Mouse (Mus musculus) heart, embryonic 14.5 days (tissue): ENCODE data around the gene Gm44965. TPM values are rescaled to one million over a fixed set of nuclear protein-coding genes. Genes with fewer than 3 reads are reported as not detected.

Source experiments
- ATAC-seq: fragments of 200-750 bp; cut with Nextera tagmentation; 2 replicates; pipeline ENCODE4 v1.8.0; 2017; ENCODE audit warnings: low read depth, moderate TSS enrichment; ENCODE audit not compliant: insufficient number of reproducible peaks, insufficient read depth, low FRiP score
- H3K27ac ChIP-seq, 2 experiments: fragments of 200-500 bp in 1 of 2; fragments of 300-500 bp in 1 of 2; sonication (generic) in 1 of 2; replicated peaks in 1 of 2; 2 replicates each; pipeline ENCODE4 v1.5.1; 2012 to 2014; ENCODE audit warnings: low read depth in 2 of 2, low read length in 2 of 2, control low read depth in 1 of 2, mild to moderate bottlenecking in 1 of 2, mixed read lengths in 1 of 2; ENCODE audit not compliant: control insufficient read depth in 1 of 2, insufficient read depth in 1 of 2
- H3K27me3 ChIP-seq: fragments of 300-500 bp; sonication (generic); 2 replicates; pipeline ENCODE4 v1.6.1; 2014; ENCODE audit warnings: mild to moderate bottlenecking, low read length, control low read depth; ENCODE audit not compliant: control insufficient read depth, insufficient read depth
- H3K36me3 ChIP-seq: fragments of 300-500 bp; sonication (generic); 2 replicates; pipeline ENCODE4 v1.6.1; 2014; ENCODE audit warnings: mild to moderate bottlenecking, control low read depth, low read length, mixed read lengths; ENCODE audit not compliant: control insufficient read depth, insufficient read depth
- H3K4me1 ChIP-seq, 2 experiments: fragments of 200-500 bp in 1 of 2; fragments of 300-500 bp in 1 of 2; sonication (generic) in 1 of 2; 2 replicates each; pipeline ENCODE4 v1.6.1; 2012 to 2014; ENCODE audit warnings: low read length in 2 of 2, control low read depth in 1 of 2, mixed read lengths in 1 of 2; ENCODE audit not compliant: control insufficient read depth in 2 of 2, insufficient read depth in 2 of 2
- H3K4me2 ChIP-seq: fragments of 300-500 bp; sonication (generic); 2 replicates; pipeline ENCODE4 v1.6.1; 2014; ENCODE audit warnings: mild to moderate bottlenecking, low read length
- H3K4me3 ChIP-seq, 2 experiments: fragments of 200-500 bp in 1 of 2; fragments of 300-500 bp in 1 of 2; sonication (generic) in 1 of 2; 2 replicates each; pipeline ENCODE4 v1.5.1; 2012 to 2014; ENCODE audit warnings: low read length in 2 of 2, mild to moderate bottlenecking in 2 of 2, control low read depth in 1 of 2, low read depth in 1 of 2, moderate library complexity in 1 of 2; ENCODE audit not compliant: control insufficient read depth in 1 of 2, insufficient read depth in 1 of 2
- H3K9ac ChIP-seq: fragments of 300-500 bp; sonication (generic); 2 replicates; pipeline ENCODE4 v1.6.1; 2014; ENCODE audit warnings: mild to moderate bottlenecking, low read length
- H3K9me3 ChIP-seq: fragments of 300-500 bp; sonication (generic); 2 replicates; pipeline ENCODE4 v1.6.1; 2016; ENCODE audit warnings: low read length, control low read depth; ENCODE audit not compliant: control insufficient read depth
- polyA plus RNA-seq: library from polyadenylated mRNA; unstranded; fragments of >200 nt; fragmentation: Nextera tagmentation; extraction: Ambion mirVana; gene quantifications from 2 replicates; pipeline ENCODE4 v1.2.1, GENCODE M21; 2014

Gene Gm44965
- polyA plus RNA-seq, 1 experiment from 2014 or later: 0.84 TPM

DNA sequence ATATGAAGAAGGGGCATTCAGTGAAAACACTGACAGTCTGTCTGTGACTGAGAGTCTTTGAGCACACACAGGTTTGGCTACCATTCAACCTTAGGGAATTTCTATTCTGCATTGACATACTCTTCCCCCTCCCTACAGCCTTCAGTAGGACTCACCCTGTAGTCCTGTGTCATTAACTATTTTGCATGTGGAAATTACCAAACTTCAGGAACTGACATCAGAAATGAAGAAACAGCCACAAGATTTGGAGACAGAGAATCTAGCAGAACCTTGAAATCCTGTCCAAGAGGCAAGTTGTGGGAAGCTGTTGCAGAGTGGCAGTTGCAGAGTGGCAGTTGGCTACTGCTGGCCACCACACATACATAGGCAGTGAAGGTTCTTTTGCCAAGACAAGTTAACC lies 74.3 kb downstream of the Gm44965 start:
- Histone ChIP-seq H3K27ac (no peak overlapping the region), H3K4me1 (no peaks in the 10 kb centered on the region), H3K27me3 (no peaks in the 10 kb centered on the region), H3K4me3 (no peak overlapping the region), H3K9me3 (no peaks in the 10 kb centered on the region), H3K9ac (no peak overlapping the region), H3K36me3 (no peaks in the 10 kb centered on the region), H3K4me2 (no peak overlapping the region)
- no peak for ATAC-seq

Other genes with a start within 250 kb of the Gm44965 start
- gene Krba1, start 198.4 kb upstream of the Gm44965 start, polyA plus RNA-seq: 14.4 and 16.5 TPM in 2 replicates
- gene Zfp467, start 148.1 kb upstream of the Gm44965 start, polyA plus RNA-seq: 24.8 and 26.2 TPM in 2 replicates
- gene Sspo, start 145.7 kb upstream of the Gm44965 start, polyA plus RNA-seq: 0.57 and 0.58 TPM in 2 replicates
- 21.8 and 22.8 TPM in 2 replicates for gene Atp6v0e2, start 56.3 kb upstream of the Gm44965 start, polyA plus RNA-seq
- 3.5 and 4.9 TPM in 2 replicates for gene Lrrc61, start 39.1 kb upstream of the Gm44965 start, polyA plus RNA-seq
- 39.4 and 45.3 TPM in 2 replicates for gene Rarres2, start 21.2 kb upstream of the Gm44965 start, polyA plus RNA-seq
- gene Gm45021, start 4.3 kb upstream of the Gm44965 start, polyA plus RNA-seq: 1.3 TPM in 1 of 2 replicates, not detected in the other
- 23.4 and 25.4 TPM in 2 replicates for gene Repin1, start 58 bp upstream of the Gm44965 start, polyA plus RNA-seq
- 5.4 and 6.3 TPM in 2 replicates for gene Zfp775, start 8.1 kb downstream of the Gm44965 start, polyA plus RNA-seq
- gene AI854703, start 32.8 kb downstream of the Gm44965 start, polyA plus RNA-seq: 0.82 and 1.1 TPM in 2 replicates
- gene Gimap8, start 53.3 kb downstream of the Gm44965 start, polyA plus RNA-seq: 0.85 and 1.2 TPM in 2 replicates
- gene Gimap9, start 82.2 kb downstream of the Gm44965 start, polyA plus RNA-seq: 5.8 and 6.3 TPM in 2 replicates
- 20.7 and 25.2 TPM in 2 replicates for gene Gimap4, start 90.6 kb downstream of the Gm44965 start, polyA plus RNA-seq
- 37.6 and 40.2 TPM in 2 replicates for gene Gimap6, start 114.3 kb downstream of the Gm44965 start, polyA plus RNA-seq
- 3.3 and 5.1 TPM in 2 replicates for gene Gm28053, start 124.7 kb downstream of the Gm44965 start, polyA plus RNA-seq
- gene Gimap7, start 124.7 kb downstream of the Gm44965 start, polyA plus RNA-seq: not detected in 2 replicates
- gene Gimap1, start 145.1 kb downstream of the Gm44965 start, polyA plus RNA-seq: 26.1 and 27.5 TPM in 2 replicates
- gene Gimap5, start 152.3 kb downstream of the Gm44965 start, polyA plus RNA-seq: 6.8 and 8.7 TPM in 2 replicates
- gene Gimap3, start 176.9 kb downstream of the Gm44965 start, polyA plus RNA-seq: not detected in 2 replicates
- gene Tmem176a, start 247.0 kb downstream of the Gm44965 start, polyA plus RNA-seq: 101 and 119 TPM in 2 replicates
- 274 and 295 TPM in 2 replicates for gene Tmem176b, start 247.6 kb downstream of the Gm44965 start, polyA plus RNA-seq